Mouse (Mus musculus) urinary bladder, adult 2 months (tissue): ENCODE measurements at regions not wholly inside any gene's neighbourhood (a gene's known extent, or its start where the extent isn't known, plus 50 kb on each side); places are given as distances from the start of the nearest gene placed in this dataset.

ENCODE experiments used
- DNase-seq: peaks from one replicate; pipeline ENCODE4 v3.0.0; 2022; ENCODE audit warnings: low spot score

GRCm38 (mm10) chr1:137452749-137453148, 492.5 kb upstream of the Nr5a2 start:
- no peak for DNase-seq

DNA sequence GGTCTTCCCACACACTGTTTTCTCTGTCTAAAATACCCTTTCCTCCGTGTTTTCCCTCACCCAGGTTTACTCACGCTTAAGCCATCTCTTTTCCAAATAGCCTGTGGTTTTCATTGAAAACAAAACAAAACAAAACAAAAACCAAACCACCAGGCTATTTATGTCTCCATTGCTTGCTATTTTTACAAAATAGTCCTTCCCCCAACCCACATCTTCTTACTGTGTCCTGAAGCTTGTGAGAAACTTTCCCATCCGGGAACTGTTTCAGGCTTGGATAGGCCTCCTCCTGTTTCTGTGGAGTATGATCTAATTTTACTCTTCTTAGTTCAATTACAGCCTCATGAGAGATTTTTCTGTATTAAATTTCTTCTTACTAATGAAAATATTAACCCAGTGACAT, 486.2 kb upstream of the Nr5a2 start:
- DNase-seq, result no peak

DNA sequence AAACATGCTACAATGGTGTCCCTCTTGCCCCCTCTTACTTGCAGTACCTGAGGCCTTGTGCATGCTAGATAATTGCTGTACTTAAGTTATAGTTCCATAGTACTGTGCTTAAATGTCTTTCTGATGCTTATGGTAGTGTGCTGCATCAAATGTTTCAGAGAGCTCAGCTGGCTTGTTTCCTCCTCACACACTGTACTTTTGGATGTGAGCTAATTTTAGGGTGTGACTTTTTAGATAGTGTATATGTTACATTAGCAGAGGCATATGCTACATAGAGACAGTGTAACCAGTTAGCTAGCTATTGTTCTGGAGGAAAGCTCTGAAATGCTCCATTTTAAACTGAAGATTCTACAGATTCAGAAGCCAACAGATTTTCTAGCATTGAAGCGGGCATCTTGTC, 467.9 kb upstream of the Nr5a2 start:
- no peak for DNase-seq

DNA sequence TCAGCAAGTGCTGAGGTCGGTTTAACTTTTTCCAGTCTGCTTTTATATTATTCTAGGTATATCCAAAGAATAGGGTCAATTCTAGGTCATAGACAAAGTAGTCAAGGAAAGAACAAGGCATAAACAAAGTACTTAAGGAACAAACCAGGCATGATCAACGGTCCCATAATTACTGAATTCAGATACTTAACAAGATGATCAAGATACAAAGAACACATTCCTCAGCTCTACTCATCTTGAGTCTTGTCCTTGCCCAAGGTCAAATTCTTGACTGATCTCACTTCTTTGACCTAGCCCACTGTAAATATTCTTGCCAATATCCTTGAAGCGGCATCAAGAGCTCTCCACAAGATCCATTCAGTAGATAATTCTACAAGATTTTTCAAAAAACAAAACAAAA, 458.1 kb upstream of the Nr5a2 start:
- no peak for DNase-seq

GRCm38 (mm10) chr1:137396736-137397135, 436.5 kb upstream of the Nr5a2 start:
- no peak for DNase-seq

DNA sequence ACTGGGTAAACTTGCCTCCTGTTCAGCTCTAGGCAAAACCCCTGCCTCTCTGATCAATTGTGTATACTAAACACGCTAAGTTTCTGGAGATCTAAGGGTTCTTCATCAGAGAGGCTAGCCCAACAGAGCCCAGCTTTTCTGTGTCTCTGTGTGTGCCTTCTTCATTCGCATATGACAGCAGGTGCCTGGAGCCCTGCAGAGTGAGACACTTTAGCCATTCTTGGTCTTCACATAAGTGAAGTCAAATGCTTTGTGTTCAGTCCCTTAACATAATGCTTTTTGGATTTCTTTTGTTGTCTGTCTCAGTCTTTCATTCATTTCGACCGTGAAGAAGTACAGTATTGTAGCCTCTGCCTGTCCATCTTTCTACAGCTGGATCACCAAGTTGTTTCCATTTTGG, 427.3 kb upstream of the Nr5a2 start:
- no peak for DNase-seq

DNA sequence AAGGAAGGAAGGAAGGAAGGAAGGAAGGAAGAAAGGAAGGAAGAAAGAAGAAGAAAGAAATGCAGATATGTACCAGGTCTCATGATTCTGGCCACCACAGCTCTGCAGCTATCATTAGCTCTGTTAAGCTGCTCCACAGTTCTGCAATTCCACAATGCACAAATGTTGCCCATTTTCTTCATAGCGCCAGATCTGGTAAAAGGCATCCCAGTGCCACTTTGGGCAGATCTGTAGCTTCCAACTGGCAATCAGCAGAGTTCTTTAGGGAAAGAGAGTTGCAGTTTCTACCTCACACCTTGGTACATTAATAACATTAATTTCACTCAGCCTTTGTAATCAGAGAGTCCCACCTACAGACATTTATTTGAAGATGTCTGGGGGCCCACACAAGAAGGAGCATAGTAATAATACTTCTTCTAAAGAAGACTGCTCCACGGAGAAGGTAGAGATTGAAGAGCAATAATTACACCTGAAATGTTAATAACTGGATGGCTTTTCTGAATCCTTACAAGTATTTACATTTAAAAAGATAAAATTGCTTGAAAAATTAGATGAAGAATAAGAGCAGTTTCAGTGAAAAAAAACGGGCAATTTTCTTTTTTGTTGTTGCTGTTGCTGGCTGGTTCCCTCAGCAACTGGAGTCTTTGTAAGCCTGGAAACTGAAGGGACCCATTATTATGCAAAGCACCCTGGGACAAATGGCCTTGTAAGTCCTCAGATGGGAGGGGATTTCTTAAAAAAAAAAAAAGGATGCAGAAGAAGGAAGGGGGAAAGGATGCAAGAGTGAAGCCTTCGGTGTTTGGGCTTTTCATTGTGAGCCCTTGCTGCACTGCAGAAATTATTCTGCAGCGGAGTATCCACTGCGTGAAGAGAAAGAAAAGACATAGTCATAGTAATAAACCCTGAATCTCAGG, 418.1 kb upstream of the Nr5a2 start:
- no peak for DNase-seq

DNA sequence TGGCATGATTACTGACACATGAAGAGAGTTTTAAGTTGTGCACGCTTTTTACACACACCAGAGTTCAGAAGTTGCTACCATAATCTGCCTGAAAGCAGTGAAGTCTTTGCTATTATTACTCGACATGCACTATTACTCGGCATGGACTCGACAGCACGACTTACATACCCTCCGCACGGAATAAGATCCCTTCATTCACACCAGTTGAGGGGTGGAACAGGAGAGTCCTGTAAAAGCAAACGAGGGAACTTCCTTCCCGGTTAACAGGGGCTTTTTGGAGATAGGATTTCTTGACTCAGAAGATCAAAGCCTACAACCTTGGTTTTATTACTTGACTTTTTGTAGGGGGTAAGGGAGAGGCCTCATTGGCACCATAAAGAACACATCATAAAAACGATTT, 416.4 kb upstream of the Nr5a2 start:
- DNase-seq, result no peak

- no peak for DNase-seq
These were observed 414.4 kb upstream of the Nr5a2 start for GRCm38 (mm10) chr1:137374641-137375040.

DNA sequence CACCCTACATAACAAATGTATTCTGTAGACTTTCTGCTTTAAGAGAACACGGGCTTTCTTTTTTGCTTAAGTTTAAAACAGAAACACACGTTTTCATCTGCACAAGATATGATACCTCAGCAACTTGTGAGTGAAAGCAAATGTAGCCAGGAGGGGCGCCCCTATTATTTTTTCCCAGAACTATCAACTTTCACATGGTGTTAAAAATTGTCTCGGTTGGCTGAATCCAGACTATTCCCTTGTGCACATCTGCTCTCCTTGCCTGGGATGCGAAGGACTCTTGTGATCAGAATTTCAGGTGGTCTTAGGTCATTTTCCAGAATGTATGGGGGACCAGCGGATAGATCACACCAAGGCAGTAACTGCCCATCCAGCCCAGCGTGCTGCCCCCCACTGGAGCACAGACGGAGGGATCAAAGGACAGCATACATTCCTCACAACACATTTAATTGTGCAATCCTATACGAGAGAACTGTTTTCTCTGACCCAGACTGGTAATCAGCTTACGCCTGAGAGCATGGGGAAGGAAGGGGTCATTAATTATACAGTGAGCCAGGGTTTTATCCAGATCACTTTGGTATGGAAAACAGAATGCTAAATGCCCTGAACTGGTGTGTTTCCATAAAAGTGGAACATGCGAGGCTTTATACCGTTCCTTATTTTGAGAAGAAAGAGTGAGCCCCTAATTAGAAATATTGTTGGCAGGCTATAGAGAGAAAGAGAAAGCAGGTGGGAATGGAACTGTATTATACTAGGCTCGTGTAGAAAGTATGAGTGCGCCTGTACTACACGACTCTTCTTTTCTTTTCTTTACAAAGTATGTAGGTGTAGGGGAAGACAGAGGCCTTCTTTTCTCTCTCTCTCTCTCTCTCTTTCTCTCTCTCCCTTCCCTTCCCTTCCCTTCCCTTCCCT, 413.5 kb upstream of the Nr5a2 start:
- DNase-seq, result no peak

DNA sequence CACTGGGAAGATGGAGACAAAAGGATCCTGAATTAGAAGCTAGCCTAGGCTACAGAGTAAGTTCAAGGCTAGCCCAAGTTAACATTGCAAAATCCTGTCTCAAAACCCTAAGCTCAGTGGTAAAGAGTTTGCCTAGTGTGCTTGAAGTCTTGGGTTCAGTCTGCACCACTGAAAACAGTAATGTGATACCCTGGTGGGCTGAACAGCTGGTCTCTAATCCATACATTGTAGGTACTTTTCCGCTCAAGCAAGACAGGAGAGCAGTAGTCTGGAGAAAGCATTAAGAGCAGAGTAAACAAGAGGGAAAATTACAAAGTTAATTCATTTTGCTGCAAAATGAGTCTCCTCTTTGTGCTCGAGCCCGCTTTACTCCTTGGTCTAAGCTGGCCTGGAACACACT, 412.0 kb upstream of the Nr5a2 start:
- no peak for DNase-seq

- no peak for DNase-seq
These were observed 404.1 kb upstream of the Nr5a2 start for GRCm38 (mm10) chr1:137364396-137364795.

GRCm38 (mm10) chr1:137363969-137364368, 403.7 kb upstream of the Nr5a2 start:
- DNase-seq, result no peak

DNA sequence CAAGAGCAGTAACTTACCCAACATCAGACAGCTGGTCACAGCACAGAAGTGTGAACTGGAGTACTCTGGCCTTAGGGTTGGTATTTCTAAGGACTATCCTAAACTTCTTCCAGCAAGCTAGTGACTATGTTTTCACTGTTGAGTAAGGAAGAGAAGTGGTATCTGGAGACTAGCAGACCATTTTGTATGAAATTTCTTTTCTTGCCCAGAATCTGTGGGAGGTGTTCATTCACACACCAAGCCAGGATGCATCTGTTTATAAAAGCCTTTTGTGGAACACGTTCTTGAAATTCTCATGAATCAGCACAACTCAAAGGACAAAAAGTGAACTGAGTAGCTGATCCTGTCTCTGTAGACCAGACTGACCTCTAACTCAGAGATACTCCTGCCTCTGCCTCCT, 403.3 kb upstream of the Nr5a2 start:
- no peak for DNase-seq

- DNase-seq, result no peak
These were observed 400.7 kb upstream of the Nr5a2 start for GRCm38 (mm10) chr1:137360688-137361570.

DNA sequence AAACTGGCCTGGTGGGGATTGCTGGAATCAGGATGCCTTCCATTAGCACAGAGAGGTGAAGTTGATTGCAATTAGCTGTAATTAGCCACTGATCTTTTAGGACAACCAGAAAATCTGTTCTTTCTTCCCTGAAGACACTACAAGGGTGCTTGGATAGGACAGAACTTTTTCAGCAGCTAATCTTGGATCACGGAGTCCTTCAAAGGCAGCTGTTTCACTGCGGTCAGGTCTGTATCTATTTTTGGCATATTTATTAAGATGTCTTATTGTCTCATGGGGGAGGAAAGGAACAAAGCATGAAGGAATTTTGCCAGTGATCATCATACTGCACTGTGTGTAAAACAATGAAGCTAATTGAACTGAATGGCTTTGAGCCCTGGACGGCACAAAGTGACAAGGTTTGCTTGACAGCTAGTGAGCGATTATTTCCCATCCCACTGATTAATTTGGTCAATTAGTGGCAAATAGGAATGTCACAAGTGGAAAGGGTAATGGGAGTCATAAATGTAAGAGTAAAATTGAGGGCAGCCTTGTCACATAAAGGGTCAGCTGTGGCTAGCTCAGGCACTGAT, 395.8 kb upstream of the Nr5a2 start:
- no peak for DNase-seq

GRCm38 (mm10) chr1:137352390-137353027, 392.3 kb upstream of the Nr5a2 start:
- DNase-seq, result no peak

GRCm38 (mm10) chr1:137334137-137334536, 373.9 kb upstream of the Nr5a2 start:
- DNase-seq, result no peak

GRCm38 (mm10) chr1:137332108-137332769, 372.0 kb upstream of the Nr5a2 start:
- DNase-seq, result no peak

DNA sequence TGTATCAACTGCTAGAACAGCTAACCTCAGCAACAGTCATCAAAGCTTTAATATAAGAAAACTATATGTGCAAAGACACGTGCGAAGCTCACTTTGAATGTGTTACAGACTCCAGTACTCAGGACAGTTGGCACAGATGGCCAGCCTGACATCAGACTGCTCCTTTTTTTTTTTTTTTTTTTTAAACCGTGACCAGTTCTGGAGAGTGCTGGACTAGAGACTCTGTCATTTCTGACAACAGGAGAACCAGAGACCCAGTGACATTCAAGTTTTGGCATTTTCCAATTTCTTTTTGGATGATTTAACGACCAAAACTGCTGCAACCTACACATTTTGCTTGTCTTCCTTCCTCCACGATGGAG, 371.5 kb upstream of the Nr5a2 start:
- no peak for DNase-seq
